8 mouse cellular contexts compared by ENCODE assay signal in the genomic region with DNA sequence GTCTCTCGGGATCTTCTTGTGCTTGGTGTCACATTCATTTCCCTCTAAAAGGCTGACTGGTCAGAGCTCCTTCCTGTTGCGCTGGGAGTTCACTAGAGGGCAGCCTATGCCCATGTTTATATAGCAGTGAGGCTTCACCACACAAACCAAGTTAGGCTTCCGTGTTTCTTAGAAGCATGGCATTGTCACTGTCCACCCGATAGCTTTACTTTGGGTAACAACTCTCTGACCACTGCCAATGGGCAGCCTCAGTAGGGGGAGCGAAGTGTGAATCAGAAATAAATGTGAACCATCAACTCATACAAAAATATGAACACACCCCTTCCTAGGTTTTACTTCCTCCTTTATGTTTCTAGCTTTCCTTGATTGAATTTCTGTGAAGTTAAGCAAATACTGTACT. TPM values are rescaled to one million over a fixed set of nuclear protein-coding genes. Genes with fewer than 3 reads are reported as not detected.
A peak's percentile ranks its signal among the peaks of the same experiment; 100 is the strongest.
DNase-seq lines count a peak whose midpoint lies in the region; ATAC-seq and TF ChIP-seq lines count a peak whose summit lies in the region.

No protein-coding gene starts in this region.

- no peak overlapping the region for H3K4me3 ChIP-seq in embryonic facial prominence, embryonic 14.5 days (ENCODE audit: low read depth, low read length)
- H3K4me3 ChIP-seq in heart, embryonic 12.5 days = no peak overlapping the region
- no peak overlapping the region for H3K4me3 ChIP-seq in kidney, embryonic 15.5 days (replicated peaks)
- H3K4me3 ChIP-seq in liver, adult 2 months (ENCODE audit: insufficient read depth, low read depth, low read length) = no peak overlapping the region
- no peak overlapping the region for H3K4me3 ChIP-seq in myocyte
- H3K4me3 ChIP-seq in stomach, embryonic 14.5 days (ENCODE audit: low read depth, low read length) = no peak overlapping the region

- no peak overlapping the region for H3K27ac ChIP-seq in embryonic facial prominence, embryonic 14.5 days (replicated peaks; ENCODE audit: low read depth, low read length)
- no peak overlapping the region for H3K27ac ChIP-seq in heart, embryonic 12.5 days (ENCODE audit: poor library complexity, severe bottlenecking)
- no peak overlapping the region for H3K27ac ChIP-seq in kidney, embryonic 15.5 days
- H3K27ac ChIP-seq in liver, adult 2 months (replicated peaks; ENCODE audit: insufficient read depth, low read depth, low read length) = no peak overlapping the region
- no peak overlapping the region for H3K27ac ChIP-seq in stomach, embryonic 14.5 days (ENCODE audit: low read length)

- ATAC-seq in embryonic facial prominence, embryonic 14.5 days (ENCODE audit: low read depth) = peak; percentile 90
- ATAC-seq in heart, embryonic 12.5 days (ENCODE audit: insufficient number of reproducible peaks, low FRiP score) = peak; percentile 40; the same call in 1 of the 2 replicates
- ATAC-seq in kidney, embryonic 15.5 days (replicated peaks; ENCODE audit: low FRiP score) = peak; percentile 87
- peak; percentile 75; the same call in 1 of the 2 replicates for ATAC-seq in stomach, embryonic 14.5 days (ENCODE audit: insufficient number of reproducible peaks, insufficient read depth, low FRiP score, low read depth)

- H3K4me2 ChIP-seq in embryonic facial prominence, embryonic 14.5 days (ENCODE audit: low read depth, low read length) = no peak overlapping the region
- H3K4me2 ChIP-seq in heart, embryonic 12.5 days = no peak overlapping the region
- no peak overlapping the region; the same call in 1 of the 2 replicates for H3K4me2 ChIP-seq in kidney, embryonic 15.5 days
- H3K4me2 ChIP-seq in myocyte (ENCODE audit: low read depth) = peak overlapping the region; percentile 43
- H3K4me2 ChIP-seq in stomach, embryonic 14.5 days (replicated peaks; ENCODE audit: low read depth, low read length) = no peak overlapping the region; the same call in 1 of the 2 replicates

- WGBS in embryonic facial prominence, embryonic 14.5 days = 8% methylated on average over 5 of the region's 5 CpGs
- 18% methylated on average over 5 of the region's 5 CpGs for WGBS in heart, embryonic 12.5 days
- WGBS in kidney, embryonic 15.5 days = 11% methylated on average over 5 of the region's 5 CpGs
- WGBS in liver, adult 2 months = 23% methylated on average over 5 of the region's 5 CpGs
- 12% methylated on average over 5 of the region's 5 CpGs for WGBS in stomach, embryonic 14.5 days

- TF ChIP-seq POLR2A in liver, adult 2 months (IDR thresholded peaks at IDR 0.05; ENCODE audit: extremely low read depth, insufficient read depth, low read length) = no peak
- no peak for TF ChIP-seq POLR2A in myocyte (IDR thresholded peaks at IDR 0.05; ENCODE audit: insufficient read length, low read depth)

- no peaks in the 10 kb centered on the region for H3K79me2 ChIP-seq in liver, adult 2 months (ENCODE audit: control insufficient read depth, insufficient read depth, low read length)
- H3K79me2 ChIP-seq in myocyte (ENCODE audit: control insufficient read depth, insufficient read depth) = no peaks in the 10 kb centered on the region

- no peak overlapping the region for H3K9ac ChIP-seq in embryonic facial prominence, embryonic 14.5 days (ENCODE audit: low read depth, low read length)
- no peak overlapping the region for H3K9ac ChIP-seq in heart, embryonic 12.5 days
- H3K9ac ChIP-seq in kidney, embryonic 15.5 days = no peak overlapping the region
- H3K9ac ChIP-seq in liver, adult 2 months (ENCODE audit: low read depth, low read length) = no peak overlapping the region
- no peak overlapping the region for H3K9ac ChIP-seq in stomach, embryonic 14.5 days (replicated peaks; ENCODE audit: low read depth, low read length)

- peak; percentile 75 for DNase-seq in CD4-positive, CD25-positive, alpha-beta regulatory T cell, adult 2 months (ENCODE audit: low read depth, low spot score)
- DNase-seq in adrenal gland, postnatal 25 days = peak; percentile 30
- peak; percentile 88 for DNase-seq in embryonic facial prominence, embryonic 14.5 days (ENCODE audit: low spot score)
- DNase-seq in liver, adult 2 months (ENCODE audit: extremely low read depth, low read depth, low spot score) = peak; percentile 63

- H3K27me3 ChIP-seq in embryonic facial prominence, embryonic 14.5 days (replicated peaks; ENCODE audit: control insufficient read depth, insufficient read depth, low read length) = no peaks in the 10 kb centered on the region
- H3K27me3 ChIP-seq in heart, embryonic 12.5 days (replicated peaks) = no peaks in the 10 kb centered on the region
- H3K27me3 ChIP-seq in kidney, embryonic 15.5 days = no peaks in the 10 kb centered on the region
- no peaks in the 10 kb centered on the region for H3K27me3 ChIP-seq in liver, adult 2 months (ENCODE audit: control insufficient read depth, insufficient read depth, low read length)
- no peaks in the 10 kb centered on the region for H3K27me3 ChIP-seq in myocyte (ENCODE audit: control insufficient read depth, insufficient read depth, insufficient read length)
- no peaks in the 10 kb centered on the region for H3K27me3 ChIP-seq in stomach, embryonic 14.5 days (ENCODE audit: control insufficient read depth, insufficient read depth, low read length)

- H3ac ChIP-seq in myocyte (ENCODE audit: control insufficient read depth, insufficient read length) = no peak overlapping the region

- H3K36me3 ChIP-seq in embryonic facial prominence, embryonic 14.5 days (ENCODE audit: control insufficient read depth, insufficient read depth, low read length) = peaks cover 7% of the 10 kb centered on the region; the same call in 1 of the 2 replicates
- peaks cover 19% of the 10 kb centered on the region for H3K36me3 ChIP-seq in heart, embryonic 12.5 days
- H3K36me3 ChIP-seq in kidney, embryonic 15.5 days = 0 out of 2 replicates have a peak, but pooled peaks cover 3% of the 10 kb centered on the region
- peaks cover 58% of the 10 kb centered on the region for H3K36me3 ChIP-seq in liver, adult 2 months (ENCODE audit: control insufficient read depth, insufficient read depth, low read length)
- peaks cover 7% of the 10 kb centered on the region for H3K36me3 ChIP-seq in myocyte (ENCODE audit: control insufficient read depth, insufficient read depth)
- no peaks in the 10 kb centered on the region for H3K36me3 ChIP-seq in stomach, embryonic 14.5 days (ENCODE audit: control insufficient read depth, insufficient read depth, low read length)

- no peaks in the 10 kb centered on the region for H3K4me1 ChIP-seq in embryonic facial prominence, embryonic 14.5 days (ENCODE audit: control insufficient read depth, insufficient read depth, low read length)
- H3K4me1 ChIP-seq in heart, embryonic 12.5 days (replicated peaks) = peaks cover 4% of the 10 kb centered on the region
- no peaks in the 10 kb centered on the region for H3K4me1 ChIP-seq in kidney, embryonic 15.5 days
- H3K4me1 ChIP-seq in liver, adult 2 months (ENCODE audit: control insufficient read depth, insufficient read depth, low read length) = no peaks in the 10 kb centered on the region
- H3K4me1 ChIP-seq in stomach, embryonic 14.5 days (ENCODE audit: control insufficient read depth, insufficient read depth, low read length) = peaks cover under 1% of the 10 kb centered on the region; the same call in 1 of the 2 replicates

- peak; percentile 62; the same call in 1 of the 2 replicates for TF ChIP-seq CTCF in liver, adult 2 months (IDR thresholded peaks at IDR 0.05; ENCODE audit: low read depth, low read length)

- no peaks in the 10 kb centered on the region for H3K9me3 ChIP-seq in embryonic facial prominence, embryonic 14.5 days (ENCODE audit: control insufficient read depth, low read length)
- no peaks in the 10 kb centered on the region for H3K9me3 ChIP-seq in heart, embryonic 12.5 days (replicated peaks)
- no peaks in the 10 kb centered on the region for H3K9me3 ChIP-seq in kidney, embryonic 15.5 days (replicated peaks)
- H3K9me3 ChIP-seq in stomach, embryonic 14.5 days (ENCODE audit: control insufficient read depth, low read depth, low read length) = no peaks in the 10 kb centered on the region

TF ChIP-seq in myocyte, 11 proteins besides CTCF, POLR2A, EP300 and RAD21:
- TF ChIP-seq POLR2AphosphoS2 (IDR thresholded peaks at IDR 0.05; ENCODE audit: insufficient read length, low read depth) (no peak), SRF (IDR thresholded peaks at IDR 0.05; ENCODE audit: control insufficient read depth, insufficient read length, low read depth) (no peak), E2F4 (IDR thresholded peaks at IDR 0.05; ENCODE audit: insufficient read depth) (no peak), MYOG (IDR thresholded peaks at IDR 0.05; ENCODE audit: control insufficient read depth in 1 of 3, insufficient read depth in 1 of 3, insufficient read length in 2 of 3, low read depth in 2 of 3) (no peak), REST (IDR thresholded peaks at IDR 0.05; ENCODE audit: insufficient read depth, insufficient read length) (no peak), MAX (IDR thresholded peaks at IDR 0.05; ENCODE audit: low read depth) (no peak)
TF ChIP-seq in myocyte: peak in this region for 0.

RNA-seq across cellular contexts. Expression of gene Psmg4, which starts 24.8 kb away (rescaled TPM):
- total RNA-seq in adrenal gland, postnatal 25 days (2021) = 29.7 and 29.9 TPM in 2 replicates
- 76.0 and 76.5 TPM in 2 replicates for polyA plus RNA-seq in embryonic facial prominence, embryonic 14.5 days (2014; fragmentation: Nextera tagmentation; extraction: Ambion mirVana)
- 76.9 and 78.8 TPM in 2 replicates for polyA plus RNA-seq in heart, embryonic 12.5 days (2016; fragmentation: Nextera tagmentation; extraction: Ambion mirVana)
- 79.0 and 88.7 TPM in 2 replicates for polyA plus RNA-seq in kidney, embryonic 15.5 days (2015; fragmentation: Nextera tagmentation; extraction: Ambion mirVana)
- 44.0 and 44.5 TPM in 2 replicates for total RNA-seq in liver, adult 2 months (2014; rRNA removed)
- 60.9 and 61.9 TPM in 2 replicates for polyA plus RNA-seq in liver, adult 2 months (2012; rRNA removed)
- polyA plus RNA-seq in myocyte (2012; fragmentation: generic; extraction: Trizol) = 176 TPM
- polyA plus RNA-seq in stomach, embryonic 14.5 days (2014; fragmentation: Nextera tagmentation; extraction: Ambion mirVana) = 84.8 and 86.6 TPM in 2 replicates

RNA-seq across cellular contexts. Expression of gene Tubb2b, which starts 57.3 kb away (rescaled TPM):
- total RNA-seq in adrenal gland, postnatal 25 days (2021) = 0.71 and 0.76 TPM in 2 replicates
- 51.3 and 52.1 TPM in 2 replicates for polyA plus RNA-seq in embryonic facial prominence, embryonic 14.5 days (2014; fragmentation: Nextera tagmentation; extraction: Ambion mirVana)
- polyA plus RNA-seq in heart, embryonic 12.5 days (2016; fragmentation: Nextera tagmentation; extraction: Ambion mirVana) = 24.2 and 28.8 TPM in 2 replicates
- polyA plus RNA-seq in kidney, embryonic 15.5 days (2015; fragmentation: Nextera tagmentation; extraction: Ambion mirVana) = 29.3 and 36.6 TPM in 2 replicates
- total RNA-seq in liver, adult 2 months (2014; rRNA removed) = 0.20 TPM in 1 of 2 replicates, not detected in the other
- polyA plus RNA-seq in liver, adult 2 months (2012; rRNA removed) = 0.11 and 0.33 TPM in 2 replicates
- polyA plus RNA-seq in myocyte (2012; fragmentation: generic; extraction: Trizol) = 438 TPM
- 32.1 and 34.2 TPM in 2 replicates for polyA plus RNA-seq in stomach, embryonic 14.5 days (2014; fragmentation: Nextera tagmentation; extraction: Ambion mirVana)

Comparison
In these comparisons a context has a peak if more than half of its experiments do, and no peak if none do; other contexts are left out.
1. DNase-seq: peak in every context shown above with its lines; median percentile 88 in embryonic facial prominence, embryonic 14.5 days; 75 in CD4-positive, CD25-positive, alpha-beta regulatory T cell, adult 2 months; 63 in liver, adult 2 months; 30 in adrenal gland, postnatal 25 days.
2. ATAC-seq: peak in every context shown above with its lines; median percentile 90 in embryonic facial prominence, embryonic 14.5 days; 87 in kidney, embryonic 15.5 days; 75 in stomach, embryonic 14.5 days; 40 in heart, embryonic 12.5 days.
3. RNA of gene Tubb2b, which starts 57.3 kb away (polyA plus RNA-seq): 438 TPM in myocyte (single experiment), 51.3 to 52.1 TPM in embryonic facial prominence, embryonic 14.5 days, 29.3 to 36.6 TPM in kidney, embryonic 15.5 days, 32.1 to 34.2 TPM in stomach, embryonic 14.5 days and 24.2 to 28.8 TPM in heart, embryonic 12.5 days; 0.11 to 0.33 TPM in liver, adult 2 months; every median in the first group is over 10 times any median in the second.